Mouse (Mus musculus) embryonic facial prominence, embryonic 15.5 days (tissue): ENCODE data around the gene Rasl12. TPM values are rescaled to one million over a fixed set of nuclear protein-coding genes. Genes with fewer than 3 reads are reported as not detected.

Experiments used
- ATAC-seq: fragments of 200-750 bp; cut with Nextera tagmentation; 2 replicates; pipeline ENCODE4 v1.8.0; 2017; ENCODE audit warnings: low read depth, moderate TSS enrichment; ENCODE audit not compliant: insufficient number of reproducible peaks, low FRiP score, low TSS enrichment
- H3K27ac ChIP-seq: fragments of 300-500 bp; sonication (generic); replicated peaks from 2 replicates; pipeline ENCODE4 v1.5.1; 2015; ENCODE audit warnings: mild to moderate bottlenecking, inconsistent platforms
- H3K27me3 ChIP-seq: fragments of 300-500 bp; sonication (generic); 2 replicates; pipeline ENCODE4 v1.6.1; 2015; ENCODE audit warnings: inconsistent platforms
- H3K36me3 ChIP-seq: fragments of 300-500 bp; sonication (generic); 2 replicates; pipeline ENCODE4 v1.6.1; 2015; ENCODE audit warnings: mild to moderate bottlenecking, inconsistent platforms
- H3K4me1 ChIP-seq: fragments of 300-500 bp; sonication (generic); 2 replicates; pipeline ENCODE4 v1.6.1; 2015; ENCODE audit warnings: inconsistent platforms
- H3K4me2 ChIP-seq: fragments of 300-500 bp; sonication (generic); replicated peaks from 2 replicates; pipeline ENCODE4 v1.6.1; 2015; ENCODE audit warnings: mild to moderate bottlenecking, inconsistent platforms
- H3K4me3 ChIP-seq: fragments of 300-500 bp; sonication (generic); replicated peaks from 2 replicates; pipeline ENCODE4 v1.5.1; 2015; ENCODE audit warnings: mild to moderate bottlenecking, inconsistent platforms
- H3K9ac ChIP-seq: fragments of 300-500 bp; sonication (generic); 2 replicates; pipeline ENCODE4 v1.6.1; 2015; ENCODE audit warnings: inconsistent platforms
- H3K9me3 ChIP-seq: fragments of 300-500 bp; sonication (generic); replicated peaks from 2 replicates; pipeline ENCODE4 v1.6.1; 2016; ENCODE audit warnings: inconsistent platforms
- WGBS: fragments of 180-500 bp; shearing (Covaris S2); methylation state at CpG from one replicate; pipeline ENCODE4 v1.1.7; 2015; 5-methylcytosine and 5-hydroxymethylcytosine counted together
- polyA plus RNA-seq: library from polyadenylated mRNA; unstranded; fragments of >200 nt; fragmentation: Nextera tagmentation; extraction: Ambion mirVana; gene quantifications from 2 replicates; pipeline ENCODE4 v1.2.1, GENCODE M21; 2015

Rasl12 gene
- polyA plus RNA-seq, 1 experiment from 2014 or later: 8.7 TPM

DNA sequence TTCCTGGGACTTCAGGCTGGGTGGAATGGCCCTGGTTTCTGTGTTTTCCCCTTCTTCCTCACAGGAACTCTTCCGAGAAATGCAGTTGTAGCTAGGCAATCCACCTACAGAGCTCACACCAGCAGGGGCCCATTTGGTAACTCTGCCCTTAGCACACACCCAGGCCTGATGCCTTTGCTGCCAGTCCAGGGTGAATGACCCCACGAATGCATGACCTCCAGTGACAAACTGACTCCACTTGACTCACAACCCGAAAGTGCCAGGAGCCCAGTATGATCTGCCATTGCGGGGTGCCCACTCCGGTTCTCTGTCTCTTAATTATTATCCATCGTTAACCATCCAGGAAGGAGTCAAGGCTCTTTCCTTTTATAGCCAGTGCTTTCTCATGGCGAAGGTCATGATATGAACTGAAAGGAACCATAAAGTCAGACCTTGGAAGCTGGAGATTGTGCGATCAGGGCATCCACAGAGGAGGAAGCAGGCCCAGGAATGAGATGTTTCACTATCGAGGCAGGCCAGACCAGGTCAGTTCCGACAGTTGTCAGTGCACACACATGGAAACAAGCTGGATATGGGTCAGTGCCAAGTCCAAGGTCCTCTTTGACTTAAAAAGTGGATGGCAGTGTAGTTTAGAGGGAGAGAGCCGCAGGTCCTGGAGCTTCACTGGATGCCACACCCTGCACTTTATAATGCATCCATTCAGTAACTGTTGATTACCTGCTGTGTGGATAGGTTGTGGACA, 24.6 kb downstream of the Rasl12 start, which contains the start of gene Slc51b:
Gene Slc51b (minus strand): TSS at position 196 of the 742 bp plus-strand sequence.
- Histone ChIP-seq H3K4me1 (no peaks in the 10 kb centered on the region), H3K9ac (no peak within 1 kb of the TSS), H3K9me3 (no peaks in the 10 kb centered on the region), H3K4me2 (no peak within 1 kb of the TSS), H3K36me3 (no peaks in the 10 kb centered on the region), H3K27me3 (no peaks in the 10 kb centered on the region), H3K4me3 (no peak within 1 kb of the TSS), H3K27ac (no peak within 1 kb of the TSS)
- WGBS: 79% methylated on average over 11 of the region's 11 CpGs
- no peak for ATAC-seq

DNA sequence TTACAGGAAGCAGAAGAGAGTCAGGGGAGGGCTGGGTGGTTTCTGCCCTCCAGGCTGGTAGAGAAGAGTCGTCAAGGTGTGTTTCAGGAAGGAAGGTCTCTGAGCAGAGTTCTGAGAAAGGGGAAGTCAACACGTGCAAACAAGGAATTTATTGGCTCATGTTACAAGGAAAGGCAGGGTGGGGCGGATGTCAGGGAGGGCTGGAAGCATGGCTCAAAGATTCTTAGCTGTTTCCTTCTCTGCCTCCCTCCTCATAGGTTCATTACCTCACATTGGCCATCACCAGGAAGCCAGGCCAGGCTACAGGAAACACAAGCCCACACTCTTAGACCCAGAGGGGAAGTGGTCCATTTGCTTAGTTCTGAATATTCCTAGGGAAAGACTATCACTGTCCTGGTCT, 26.1 kb downstream of the Rasl12 start:
- Histone ChIP-seq H3K36me3 (no peaks in the 10 kb centered on the region), H3K9me3 (no peaks in the 10 kb centered on the region), H3K4me2 (no peak overlapping the region), H3K27me3 (no peaks in the 10 kb centered on the region), H3K4me3 (no peak overlapping the region), H3K9ac (no peak overlapping the region), H3K27ac (no peak overlapping the region), H3K4me1 (no peaks in the 10 kb centered on the region)
- WGBS: 10% methylated on average over 3 of the region's 3 CpGs
- ATAC-seq: no peak

- H3K4me1 ChIP-seq: no peaks in the 10 kb centered on the region
- no peak for ATAC-seq
- 68% methylated on average over 2 of the region's 2 CpGs for WGBS
These were observed 29.2 kb downstream of the Rasl12 start for GRCm38 (mm10) chr9:65427511-65427910.

GRCm38 (mm10) chr9:65428003-65428402, 29.7 kb downstream of the Rasl12 start:
- Histone ChIP-seq H3K9me3 (no peaks in the 10 kb centered on the region), H3K27me3 (no peaks in the 10 kb centered on the region), H3K4me3 (no peak overlapping the region), H3K4me1 (no peaks in the 10 kb centered on the region), H3K36me3 (no peaks in the 10 kb centered on the region), H3K27ac (no peak overlapping the region), H3K9ac (no peak overlapping the region), H3K4me2 (no peak overlapping the region)
- no peak for ATAC-seq
- 84% methylated on average over 5 of the region's 5 CpGs for WGBS

More at GRCm38 (mm10) chr9:65427511-65427910, 29.2 kb downstream of the Rasl12 start:
- Histone ChIP-seq H3K9me3 (no peaks in the 10 kb centered on the region), H3K4me3 (no peak overlapping the region), H3K27me3 (no peaks in the 10 kb centered on the region), H3K4me2 (no peak overlapping the region), H3K9ac (no peak overlapping the region), H3K36me3 (no peaks in the 10 kb centered on the region), H3K27ac (no peak overlapping the region)

- Histone ChIP-seq H3K27ac (no peak overlapping the region), H3K36me3 (no peaks in the 10 kb centered on the region), H3K4me3 (no peak overlapping the region), H3K4me2 (no peak overlapping the region), H3K27me3 (no peaks in the 10 kb centered on the region), H3K9ac (no peak overlapping the region), H3K4me1 (no peaks in the 10 kb centered on the region), H3K9me3 (no peaks in the 10 kb centered on the region)
- no peak for ATAC-seq
These were observed 32.1 kb downstream of the Rasl12 start for GRCm38 (mm10) chr9:65430401-65430800.

- Histone ChIP-seq H3K27me3 (no peaks in the 10 kb centered on the region), H3K36me3 (no peaks in the 10 kb centered on the region), H3K9ac (no peak overlapping the region), H3K9me3 (no peaks in the 10 kb centered on the region), H3K4me2 (no peak overlapping the region), H3K4me1 (no peaks in the 10 kb centered on the region), H3K4me3 (no peak overlapping the region), H3K27ac (no peak overlapping the region)
- no peak for ATAC-seq
- WGBS: 84% methylated on average over 5 of the region's 5 CpGs
These were observed 32.6 kb downstream of the Rasl12 start for GRCm38 (mm10) chr9:65430921-65431320.

DNA sequence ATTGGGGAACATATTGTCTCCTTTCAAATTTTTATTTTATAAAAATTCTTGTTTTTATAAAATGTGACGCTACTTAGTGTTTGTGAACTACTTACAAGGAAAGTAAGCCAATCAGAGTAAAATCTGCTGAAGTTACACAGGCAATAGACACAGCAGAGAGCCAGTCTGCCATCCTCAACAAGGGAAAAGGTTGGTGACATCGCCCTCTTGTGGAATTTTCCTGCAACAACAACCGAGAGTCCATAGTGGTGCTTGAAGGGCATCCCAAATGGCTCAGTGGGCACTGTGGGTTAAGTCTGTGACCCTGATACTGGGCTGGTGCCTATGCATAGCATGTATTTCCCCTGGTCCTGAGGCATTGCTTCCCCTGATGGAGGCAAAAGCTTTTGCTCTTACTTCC, 33.9 kb downstream of the Rasl12 start:
- WGBS: 2% methylated on average over 3 of the region's 3 CpGs
- H3K4me2 ChIP-seq: no peak overlapping the region
- H3K4me1 ChIP-seq: peaks cover 6% of the 10 kb centered on the region; the same call in 1 of the 2 replicates
- H3K27me3 ChIP-seq: no peaks in the 10 kb centered on the region
- H3K9ac ChIP-seq: no peak overlapping the region
- 0 out of 2 replicates have a peak, but pooled peaks have one; percentile 36 for ATAC-seq
- no peaks in the 10 kb centered on the region for H3K36me3 ChIP-seq
- H3K9me3 ChIP-seq: no peaks in the 10 kb centered on the region
- no peak overlapping the region for H3K4me3 ChIP-seq
- no peak overlapping the region for H3K27ac ChIP-seq

DNA sequence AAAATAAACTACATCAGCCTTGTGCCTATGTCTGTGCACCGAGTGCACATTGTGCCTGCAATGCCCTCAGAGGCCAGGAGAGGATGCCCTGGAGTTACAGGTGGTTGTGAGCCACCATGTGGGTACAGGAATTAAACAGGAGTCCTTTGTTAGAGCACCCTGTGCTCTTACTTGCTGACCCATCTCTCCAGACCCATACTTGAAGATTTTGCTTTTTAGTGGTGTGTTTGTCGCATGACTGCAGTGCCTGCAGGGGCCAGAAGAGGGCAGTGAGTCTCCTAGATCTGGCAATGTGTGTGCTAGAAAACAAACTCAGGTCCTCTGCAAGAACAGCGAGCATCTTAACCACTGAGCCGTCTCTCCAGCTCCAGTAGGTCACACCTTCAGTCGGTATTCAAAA, 35.8 kb downstream of the Rasl12 start:
- Histone ChIP-seq H3K4me1 (peaks cover 6% of the 10 kb centered on the region; the same call in 1 of the 2 replicates), H3K4me2 (no peak overlapping the region), H3K9ac (no peak overlapping the region), H3K27me3 (no peaks in the 10 kb centered on the region), H3K9me3 (no peaks in the 10 kb centered on the region), H3K36me3 (0 out of 2 replicates have a peak, but pooled peaks cover 4% of the 10 kb centered on the region), H3K4me3 (no peak overlapping the region), H3K27ac (no peak overlapping the region)
- WGBS: 60% methylated on average over 5 of the region's 5 CpGs
- no peak for ATAC-seq

DNA sequence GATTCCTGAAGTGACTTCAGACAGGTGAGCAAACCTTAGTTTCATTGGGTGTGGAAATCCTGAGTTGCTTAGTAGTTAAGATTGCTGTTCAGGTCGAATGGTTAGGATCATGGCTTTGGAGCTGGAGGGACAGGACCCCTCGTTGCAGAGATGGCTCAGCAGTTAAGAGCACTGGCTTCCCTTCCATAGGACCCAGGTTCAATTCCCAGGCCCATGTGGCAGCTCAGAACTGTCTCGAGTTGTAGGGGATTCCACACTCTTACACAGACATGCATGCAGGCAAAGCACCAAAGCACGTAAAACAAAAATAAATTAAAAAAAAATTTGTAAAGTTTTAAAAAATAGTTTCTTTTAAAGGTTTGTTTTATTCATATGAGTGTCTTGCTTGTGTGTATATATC, 36.9 kb downstream of the Rasl12 start:
- peak overlapping the region; percentile 100 for H3K4me3 ChIP-seq
- H3K9ac ChIP-seq: no peak overlapping the region
- no peaks in the 10 kb centered on the region for H3K27me3 ChIP-seq
- H3K9me3 ChIP-seq: no peaks in the 10 kb centered on the region
- H3K4me1 ChIP-seq: peaks cover 6% of the 10 kb centered on the region; the same call in 1 of the 2 replicates
- no peak for ATAC-seq
- no peak overlapping the region for H3K27ac ChIP-seq
- 71% methylated on average over 4 of the region's 4 CpGs for WGBS
- peaks cover 9% of the 10 kb centered on the region; the same call in 1 of the 2 replicates for H3K36me3 ChIP-seq
- H3K4me2 ChIP-seq: no peak overlapping the region

- under 1% methylated on average over 54 of the region's 54 CpGs for WGBS
- peak within 1 kb of the TSS; percentile 30; the same call in 1 of the 2 replicates for H3K27ac ChIP-seq
- peak within 1 kb of the TSS; percentile 100 for H3K4me3 ChIP-seq
- H3K9ac ChIP-seq: peak within 1 kb of the TSS; percentile 87
- H3K36me3 ChIP-seq: peaks cover 15% of the 10 kb centered on the region; the same call in 1 of the 2 replicates
- peak within 1 kb of the TSS; percentile 66 for H3K4me2 ChIP-seq
- ATAC-seq: peak; percentile 89
- peaks cover 6% of the 10 kb centered on the region; the same call in 1 of the 2 replicates for H3K4me1 ChIP-seq
- H3K27me3 ChIP-seq: no peaks in the 10 kb centered on the region
- H3K9me3 ChIP-seq: no peaks in the 10 kb centered on the region
These were observed 37.5 kb downstream of the Rasl12 start, which contains the start of gene Mtfmt for GRCm38 (mm10) chr9:65435671-65436301. Gene Mtfmt, plus strand, starts transcription at chr9:65435782.

DNA sequence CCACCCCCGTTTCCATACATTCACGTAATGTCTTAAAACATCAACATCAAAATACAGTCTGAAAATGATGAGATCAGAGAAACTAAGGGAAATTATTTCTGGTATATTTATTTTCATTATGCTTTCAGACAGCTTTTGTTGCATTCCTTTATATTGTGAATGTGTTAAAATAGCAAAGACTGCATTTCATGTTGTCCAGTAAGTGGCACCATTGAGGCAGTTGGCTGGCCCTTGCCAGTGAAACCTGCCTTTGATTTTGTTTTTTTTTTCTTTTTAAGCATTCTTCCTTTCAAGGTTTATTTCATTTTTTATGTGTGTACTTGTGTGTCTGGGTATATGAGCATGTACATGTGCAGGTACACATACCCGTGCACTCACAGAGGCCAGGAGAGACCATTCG, 46.4 kb downstream of the Rasl12 start:
- no peak overlapping the region for H3K27ac ChIP-seq
- no peak overlapping the region for H3K9ac ChIP-seq
- no peak overlapping the region for H3K4me2 ChIP-seq
- ATAC-seq: no peak
- H3K4me1 ChIP-seq: no peaks in the 10 kb centered on the region
- no peaks in the 10 kb centered on the region for H3K9me3 ChIP-seq
- peaks cover 71% of the 10 kb centered on the region for H3K36me3 ChIP-seq
- H3K4me3 ChIP-seq: no peak overlapping the region
- H3K27me3 ChIP-seq: no peaks in the 10 kb centered on the region
- WGBS: 91% methylated on average over 4 of the region's 4 CpGs
